Mouse (Mus musculus): ENCODE data around the gene Gm11639. TPM values are rescaled to one million over a fixed set of nuclear protein-coding genes. Genes with fewer than 3 reads are reported as not detected.
A peak's percentile ranks its signal among the peaks of the same experiment; 100 is the strongest.

The Gm11639 gene
- total and polyA plus RNA-seq, 3 experiments = 0.02 to 0.05 TPM; not detected in 1

DNA sequence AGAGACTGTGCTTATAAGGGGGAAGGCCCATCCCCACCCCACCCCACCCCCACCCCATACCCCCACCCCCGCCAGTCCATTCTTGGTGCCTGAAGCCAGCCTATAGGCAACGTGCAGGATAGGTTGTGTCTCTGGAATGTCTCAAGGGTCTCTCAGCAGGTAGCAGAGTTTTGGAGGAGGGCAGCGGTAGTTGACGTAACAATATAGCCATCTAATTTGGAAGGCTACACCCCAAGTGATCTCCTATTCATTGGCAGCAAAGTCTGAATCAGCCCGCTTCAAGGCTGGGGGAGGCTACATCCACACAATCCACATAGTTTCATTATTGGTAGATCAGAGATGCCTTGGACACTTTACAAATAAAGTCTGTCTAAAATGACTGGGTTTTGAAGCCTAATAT lies 292.5 kb downstream of the Gm11639 start:
- Histone ChIP-seq H3K36me3 (ENCODE audit: control insufficient read depth, insufficient read depth, low read length) (no peaks in the 10 kb centered on the region), H3K27ac (no peak overlapping the region), H3K27me3 (ENCODE audit: control insufficient read depth, insufficient read depth, low read length) (no peaks in the 10 kb centered on the region), H3K79me2 (replicated peaks; ENCODE audit: control insufficient read depth, insufficient read depth, low read length) (no peaks in the 10 kb centered on the region), H3K9ac (ENCODE audit: low read depth, low read length) (no peak overlapping the region), H3K4me3 (no peak overlapping the region), H3K4me1 (ENCODE audit: control insufficient read depth, insufficient read depth, low read length) (no peaks in the 10 kb centered on the region)
- WGBS = 82% methylated on average over 5 of the region's 5 CpGs
- no peak for TF ChIP-seq EP300 (IDR thresholded peaks at IDR 0.05; ENCODE audit: insufficient read depth, low read depth, low read length)
- intact Hi-C loops (cut with DNase I) = no loop called here
- no peak for DNase-seq

DNA sequence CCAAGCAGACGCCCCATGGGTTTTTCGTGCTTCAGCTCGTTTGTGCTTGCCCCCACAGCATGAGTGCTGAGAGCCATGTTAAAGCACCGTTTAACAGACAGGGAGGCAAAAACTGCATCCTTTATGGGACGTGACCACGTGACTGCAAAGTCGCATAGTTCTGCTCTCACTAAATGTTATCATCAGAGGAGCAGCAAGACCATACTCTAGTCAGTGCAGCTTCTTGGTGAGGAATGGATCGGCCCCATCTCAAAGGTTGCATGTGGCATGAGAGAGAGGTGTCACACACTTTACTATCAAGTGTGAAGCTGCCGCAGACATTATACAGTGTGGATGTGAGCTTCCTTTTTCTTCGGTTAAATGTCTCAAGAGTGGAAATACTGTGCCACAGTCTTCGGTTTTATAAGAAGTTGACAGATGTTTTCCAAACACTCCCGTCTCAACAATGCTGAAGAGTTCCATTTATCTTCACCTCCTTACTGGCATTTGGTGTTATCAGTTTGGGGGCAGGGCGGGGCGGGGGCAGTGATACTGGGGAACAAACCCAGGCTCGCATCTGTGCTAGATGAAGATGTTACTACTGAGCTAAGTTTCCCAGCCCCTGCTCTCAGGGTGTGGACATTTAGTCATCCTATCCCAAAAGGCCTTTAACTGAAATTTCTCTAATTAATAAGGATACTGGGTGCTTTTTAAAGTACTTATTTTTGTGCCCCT lies 296.0 kb downstream of the Gm11639 start:
- H3K4me1 ChIP-seq (ENCODE audit: control insufficient read depth, insufficient read depth, low read length) = no peaks in the 10 kb centered on the region
- no peaks in the 10 kb centered on the region for H3K79me2 ChIP-seq (replicated peaks; ENCODE audit: control insufficient read depth, insufficient read depth, low read length)
- DNase-seq = no peak
- no peaks in the 10 kb centered on the region for H3K36me3 ChIP-seq (ENCODE audit: control insufficient read depth, insufficient read depth, low read length)
- no peak for TF ChIP-seq CTCF (IDR thresholded peaks at IDR 0.05)
- no peak for TF ChIP-seq POLR2A (IDR thresholded peaks at IDR 0.05; ENCODE audit: insufficient read depth, low read depth, low read length)
- TF ChIP-seq EP300 (IDR thresholded peaks at IDR 0.05; ENCODE audit: insufficient read depth, low read depth, low read length) = no peak
- H3K9ac ChIP-seq (ENCODE audit: low read depth, low read length) = no peak overlapping the region
- intact Hi-C loops (cut with DNase I) = no loop called here
- no peaks in the 10 kb centered on the region for H3K27me3 ChIP-seq (ENCODE audit: control insufficient read depth, insufficient read depth, low read length)
- WGBS = 25% methylated on average over 15 of the region's 15 CpGs
- H3K27ac ChIP-seq = no peak overlapping the region
- no peak overlapping the region for H3K4me3 ChIP-seq

DNA sequence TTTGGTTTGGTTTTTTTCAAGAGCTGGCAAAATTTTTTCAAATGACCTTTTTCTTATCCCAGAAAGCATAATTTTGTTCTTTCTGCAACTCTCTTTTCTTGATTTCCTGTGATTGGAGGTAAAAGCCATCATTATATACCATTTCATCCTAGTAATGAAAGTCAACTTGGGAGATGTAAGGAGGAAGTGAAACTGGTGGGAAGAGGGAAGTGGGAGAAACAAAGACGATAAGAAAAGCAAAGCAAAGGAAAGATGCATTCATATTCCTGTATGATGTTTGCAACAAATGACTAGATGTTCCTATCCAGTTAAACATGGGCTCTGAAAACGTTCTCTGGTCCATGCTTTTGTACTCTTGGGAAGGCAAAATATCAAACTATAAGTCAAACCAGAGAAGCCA lies 323.7 kb downstream of the Gm11639 start:
- intact Hi-C loops (cut with DNase I) = no loop called here
- 49% methylated on average over 2 of the region's 2 CpGs for WGBS
- Histone ChIP-seq H3K36me3 (ENCODE audit: control insufficient read depth, insufficient read depth, low read length) (no peaks in the 10 kb centered on the region), H3K4me1 (ENCODE audit: control insufficient read depth, insufficient read depth, low read length) (no peaks in the 10 kb centered on the region), H3K27ac (no peak overlapping the region), H3K79me2 (replicated peaks; ENCODE audit: control insufficient read depth, insufficient read depth, low read length) (no peaks in the 10 kb centered on the region), H3K27me3 (ENCODE audit: control insufficient read depth, insufficient read depth, low read length) (no peaks in the 10 kb centered on the region), H3K4me3 (no peak overlapping the region), H3K9ac (ENCODE audit: low read depth, low read length) (no peak overlapping the region)
- no peak for DNase-seq
- no peak for TF ChIP-seq POLR2A (IDR thresholded peaks at IDR 0.05; ENCODE audit: insufficient read depth, low read depth, low read length)
- no peak for TF ChIP-seq EP300 (IDR thresholded peaks at IDR 0.05; ENCODE audit: insufficient read depth, low read depth, low read length)
- no peak for TF ChIP-seq CTCF (IDR thresholded peaks at IDR 0.05)

DNA sequence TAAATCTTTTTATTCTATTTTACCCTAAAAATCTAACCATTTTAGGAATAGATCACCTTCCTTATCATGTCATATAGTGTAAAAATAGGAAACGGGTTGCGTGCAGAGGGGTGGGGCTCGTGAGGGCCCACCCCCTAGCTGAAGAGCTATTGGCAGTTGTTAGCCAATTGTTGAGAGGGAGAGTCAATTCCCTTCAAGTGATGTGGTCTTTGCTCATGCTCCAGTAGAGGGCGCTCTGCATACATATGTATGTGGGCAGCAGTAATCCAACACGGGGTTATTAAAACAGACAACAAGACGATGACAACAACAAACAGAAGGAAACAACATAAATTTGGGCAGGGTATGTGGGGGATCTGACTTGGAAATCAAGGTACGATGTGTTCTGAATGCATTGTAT lies 335.6 kb downstream of the Gm11639 start:
- Histone ChIP-seq H3K27ac (no peak overlapping the region), H3K79me2 (replicated peaks; ENCODE audit: control insufficient read depth, insufficient read depth, low read length) (no peaks in the 10 kb centered on the region), H3K36me3 (ENCODE audit: control insufficient read depth, insufficient read depth, low read length) (no peaks in the 10 kb centered on the region), H3K4me1 (ENCODE audit: control insufficient read depth, insufficient read depth, low read length) (no peaks in the 10 kb centered on the region), H3K4me3 (no peak overlapping the region), H3K9ac (ENCODE audit: low read depth, low read length) (no peak overlapping the region), H3K27me3 (ENCODE audit: control insufficient read depth, insufficient read depth, low read length) (no peaks in the 10 kb centered on the region)
- intact Hi-C loops (cut with DNase I) = no loop called here
- no peak for DNase-seq
- 64% methylated on average over 7 of the region's 7 CpGs for WGBS
- no peak for TF ChIP-seq EP300 (IDR thresholded peaks at IDR 0.05; ENCODE audit: insufficient read depth, low read depth, low read length)
- peak; percentile 46 for TF ChIP-seq CTCF (IDR thresholded peaks at IDR 0.05)

DNA sequence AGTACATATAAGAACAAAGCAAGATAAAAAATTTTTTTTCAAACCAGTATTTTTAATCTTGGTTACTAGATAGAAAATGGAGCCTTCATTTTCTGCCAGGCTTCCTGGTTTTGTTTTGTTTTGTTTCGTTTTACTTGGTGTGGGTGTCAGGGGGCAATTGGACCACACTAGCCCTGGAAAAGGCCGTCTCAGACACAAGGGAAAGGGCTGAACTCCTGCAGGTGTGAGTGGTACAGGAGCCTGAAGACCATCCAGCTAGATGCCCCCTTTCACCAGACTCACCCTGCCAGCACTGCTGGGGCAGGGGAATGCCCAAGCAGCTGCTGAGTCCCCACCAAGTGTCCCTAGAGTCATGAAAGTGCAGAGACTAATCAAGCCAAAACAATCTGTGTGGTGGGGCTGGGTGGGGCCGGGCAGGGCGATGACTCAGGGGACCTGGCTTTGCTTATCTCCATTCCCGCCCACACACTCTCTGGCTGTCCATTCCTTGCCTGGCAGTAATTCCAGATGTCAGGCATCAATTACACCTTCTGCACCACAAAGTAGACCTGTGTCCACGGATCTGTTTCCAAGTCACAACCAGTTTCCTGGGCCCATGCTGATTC lies 343.3 kb downstream of the Gm11639 start:
- H3K9ac ChIP-seq (ENCODE audit: low read depth, low read length) = no peak overlapping the region
- 23% methylated on average over 6 of the region's 6 CpGs for WGBS
- no peak overlapping the region for H3K27ac ChIP-seq
- TF ChIP-seq CTCF (IDR thresholded peaks at IDR 0.05) = no peak
- no peak for TF ChIP-seq EP300 (IDR thresholded peaks at IDR 0.05; ENCODE audit: insufficient read depth, low read depth, low read length)
- no peak for TF ChIP-seq POLR2A (IDR thresholded peaks at IDR 0.05; ENCODE audit: insufficient read depth, low read depth, low read length)
- no peaks in the 10 kb centered on the region for H3K36me3 ChIP-seq (ENCODE audit: control insufficient read depth, insufficient read depth, low read length)
- no peaks in the 10 kb centered on the region for H3K27me3 ChIP-seq (ENCODE audit: control insufficient read depth, insufficient read depth, low read length)
- H3K79me2 ChIP-seq (replicated peaks; ENCODE audit: control insufficient read depth, insufficient read depth, low read length) = no peaks in the 10 kb centered on the region
- DNase-seq = peak in 1 of 2 experiments; percentile 4
- intact Hi-C loops (cut with DNase I) = no loop called here
- peaks cover 2% of the 10 kb centered on the region for H3K4me1 ChIP-seq (ENCODE audit: control insufficient read depth, insufficient read depth, low read length)
- H3K4me3 ChIP-seq = no peak overlapping the region

DNA sequence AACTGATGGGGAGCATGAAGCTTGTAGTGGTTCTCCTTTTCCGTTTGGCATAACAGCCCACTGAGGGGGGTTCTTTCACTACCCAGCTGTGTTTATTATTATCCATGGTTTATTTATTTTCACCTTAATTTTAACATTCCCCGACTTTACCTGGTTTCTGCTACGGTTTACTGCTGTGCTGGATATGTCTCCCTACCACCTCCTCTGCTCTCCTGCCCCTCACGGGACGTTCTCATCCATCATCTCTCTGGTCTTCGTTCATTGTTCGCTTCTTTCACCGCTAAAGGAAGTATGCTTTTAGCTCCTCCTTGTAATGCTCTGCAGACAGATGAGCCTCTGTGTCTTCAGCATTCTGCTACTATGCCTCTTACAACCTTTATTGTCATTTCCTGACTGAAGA lies 344.0 kb downstream of the Gm11639 start:
- H3K9ac ChIP-seq (ENCODE audit: low read depth, low read length) = no peak overlapping the region
- H3K4me1 ChIP-seq (ENCODE audit: control insufficient read depth, insufficient read depth, low read length) = peaks cover 2% of the 10 kb centered on the region
- H3K27me3 ChIP-seq (ENCODE audit: control insufficient read depth, insufficient read depth, low read length) = no peaks in the 10 kb centered on the region
- H3K79me2 ChIP-seq (replicated peaks; ENCODE audit: control insufficient read depth, insufficient read depth, low read length) = no peaks in the 10 kb centered on the region
- TF ChIP-seq CTCF (IDR thresholded peaks at IDR 0.05) (no peak), EP300 (IDR thresholded peaks at IDR 0.05; ENCODE audit: insufficient read depth, low read depth, low read length) (no peak), POLR2A (IDR thresholded peaks at IDR 0.05; ENCODE audit: insufficient read depth, low read depth, low read length) (no peak)
- no peak overlapping the region for H3K27ac ChIP-seq
- 77% methylated on average over 8 of the region's 8 CpGs for WGBS
- intact Hi-C loops (cut with DNase I) = no loop called here
- DNase-seq = no peak
- H3K36me3 ChIP-seq (ENCODE audit: control insufficient read depth, insufficient read depth, low read length) = no peaks in the 10 kb centered on the region
- H3K4me3 ChIP-seq = no peak overlapping the region
